ENCODE assay signal across 9 mouse cellular contexts in the genomic region with DNA sequence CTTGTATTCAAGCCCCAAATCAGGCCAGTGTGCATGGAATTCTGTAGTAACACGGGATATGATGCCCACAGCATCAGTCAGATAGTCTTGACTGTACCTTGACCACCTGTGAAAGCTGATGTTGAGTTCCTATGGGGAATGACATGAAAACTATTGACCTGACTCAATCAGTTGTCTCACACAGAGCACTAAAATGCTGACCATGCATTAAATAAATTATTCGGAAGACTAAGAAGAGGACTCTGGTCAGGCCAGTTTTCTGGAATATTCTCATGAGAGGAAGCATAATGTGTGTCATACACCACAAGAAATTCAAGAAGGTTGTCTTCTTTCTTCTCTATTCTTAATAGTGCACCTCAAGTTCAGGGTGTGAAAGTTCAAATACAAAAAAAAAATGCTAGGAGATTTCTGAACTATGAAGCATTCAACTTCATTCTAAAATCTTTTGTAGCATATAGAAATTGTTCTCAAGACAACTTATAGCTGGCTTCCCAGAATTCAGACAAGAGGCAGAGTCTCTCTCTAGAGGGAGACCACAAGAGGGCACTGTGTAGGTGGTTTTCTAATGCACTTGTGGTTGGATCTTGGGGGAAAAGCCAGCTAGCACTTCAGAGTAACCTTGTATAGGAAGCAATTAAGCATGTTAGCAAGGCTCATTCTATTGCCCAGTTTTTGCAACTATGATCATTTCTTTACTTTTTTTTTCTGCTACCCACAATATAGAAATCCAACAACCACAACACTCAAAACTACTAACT.
DNase-seq lines count a peak whose midpoint lies in the region; ATAC-seq and TF ChIP-seq lines count a peak whose summit lies in the region.
"Had no signal": no experiment of that assay in that cellular context is flagged by ENCODE, and none has a peak within 500 bp of the region (broad histone marks: within the 10 kb centered on the region; RNA-seq: fewer than 3 reads in every experiment).

No protein-coding gene starts in this region.

- no peaks in the 10 kb centered on the region for H3K9me3 ChIP-seq in lung, postnatal 0 days (ENCODE audit: low read length)

- DNase-seq in frontal cortex, postnatal 25 days (ENCODE audit: low spot score in 2 of 2) = no peak
- DNase-seq in lung, postnatal 0 days (ENCODE audit: low spot score) = peak; percentile 38
- no peak for DNase-seq in lung, postnatal 25 days (ENCODE audit: low spot score)
- peak; percentile 2 for DNase-seq in c-Kit-positive CD71-negative TER-119-negative erythroid progenitor cells, embryonic 14.5 days (ENCODE audit: low read depth)
- DNase-seq in mesoderm, embryonic 11.5 days (ENCODE audit: low read depth, low spot score) = peak; percentile 31
- DNase-seq in thymus, postnatal 0 days (ENCODE audit: low spot score) = no peak
- DNase-seq: liver, embryonic 13.5 days had no signal

- TF ChIP-seq CTCF in lung, postnatal 0 days (IDR thresholded peaks at IDR 0.05) = peak; percentile 55

- peak; percentile 95 for ATAC-seq in frontal cortex, adult (ENCODE audit: low TSS enrichment)
- no peak for ATAC-seq in lung, postnatal 0 days
- no peak for ATAC-seq in erythroid progenitor cell, adult 5-6 weeks (replicated peaks; ENCODE audit: low FRiP score, poor library complexity, severe bottlenecking)

- no peaks in the 10 kb centered on the region for H3K36me3 ChIP-seq in lung, postnatal 0 days (ENCODE audit: insufficient read depth, low read length)
- H3K36me3 ChIP-seq: liver, embryonic 13.5 days had no signal

- TF ChIP-seq EP300 in lung, postnatal 0 days (IDR thresholded peaks at IDR 0.05) = no peak

- 47% methylated on average over 2 of the region's 2 CpGs for WGBS in lung, postnatal 0 days

- H3K27me3 ChIP-seq in lung, postnatal 0 days (replicated peaks; ENCODE audit: insufficient read depth, low read length) = no peaks in the 10 kb centered on the region
- H3K27me3 ChIP-seq: liver, embryonic 13.5 days had no signal

- no peak overlapping the region for H3K27ac ChIP-seq in lung, postnatal 0 days (ENCODE audit: low read length)
- H3K27ac ChIP-seq: liver, embryonic 13.5 days had no signal

- no peak overlapping the region for H3K4me2 ChIP-seq in lung, postnatal 0 days (replicated peaks; ENCODE audit: low read depth, low read length)
- H3K4me2 ChIP-seq: liver, embryonic 13.5 days had no signal

- no peak overlapping the region for H3K9ac ChIP-seq in lung, postnatal 0 days (replicated peaks; ENCODE audit: low read depth)
- H3K9ac ChIP-seq: liver, embryonic 13.5 days had no signal

- no peak overlapping the region for H3K4me3 ChIP-seq in lung, postnatal 0 days (ENCODE audit: low read depth, low read length)
- H3K4me3 ChIP-seq: liver, embryonic 13.5 days had no signal

- H3K4me1 ChIP-seq in lung, postnatal 0 days (ENCODE audit: insufficient read depth, low read depth, low read length) = no peaks in the 10 kb centered on the region
- H3K4me1 ChIP-seq: liver, embryonic 13.5 days had no signal

Comparison
In these comparisons a context has a peak if more than half of its experiments do, and no peak if none do; other contexts are left out.
1. DNase-seq: peak in lung, postnatal 0 days (single experiment), c-Kit-positive CD71-negative TER-119-negative erythroid progenitor cells, embryonic 14.5 days (single experiment) and mesoderm, embryonic 11.5 days (single experiment); none in frontal cortex, postnatal 25 days (0 of 2), lung, postnatal 25 days (single experiment) and thymus, postnatal 0 days (single experiment).